Mouse (Mus musculus) cortical plate, adult 2 months (tissue): ENCODE measurements around the gene Kdm2b.

Source experiments
- CTCF ChIP-seq: fragments of 200-500 bp; IDR thresholded peaks from 2 replicates; pipeline ENCODE4 v1.5.1; 2011; ENCODE audit warnings: mild to moderate bottlenecking, control low read depth, low read length; ENCODE audit not compliant: insufficient read depth; ENCODE audit errors: extremely low read depth
- POLR2A ChIP-seq: fragments of 200-500 bp; IDR thresholded peaks from 2 replicates; pipeline ENCODE4 v1.6.1; 2011; ENCODE audit warnings: mild to moderate bottlenecking, low read length, control low read depth; ENCODE audit not compliant: insufficient read depth; ENCODE audit errors: extremely low read depth

DNA sequence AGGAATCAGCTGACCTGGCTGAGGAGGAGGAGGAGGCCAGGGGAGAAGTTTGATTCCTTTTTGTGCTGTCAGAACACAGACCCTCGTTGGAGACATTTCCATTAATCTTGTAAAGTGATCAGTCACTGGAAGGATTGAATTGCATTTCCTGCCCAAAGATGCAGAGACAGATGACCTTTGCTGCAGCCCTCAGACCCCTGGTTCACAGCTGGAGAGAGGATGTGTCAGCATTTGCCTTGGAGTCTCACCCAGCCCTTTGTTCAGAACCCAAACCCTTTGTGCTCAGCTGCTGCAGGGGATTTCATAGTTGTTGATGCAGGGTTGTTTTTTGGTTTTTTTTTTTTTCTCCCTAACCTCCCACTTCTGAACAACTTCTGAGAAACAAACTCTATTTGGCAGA lies 5.3 kb upstream of the Kdm2b start:
- TF ChIP-seq POLR2A = no peak
- TF ChIP-seq CTCF = no peak
